Mouse (Mus musculus) liver, postnatal 0 days (tissue): ENCODE measurements around the gene Taf3. TPM values are rescaled to one million over a fixed set of nuclear protein-coding genes. Genes with fewer than 3 reads are reported as not detected.

ENCODE experiments used
- ATAC-seq: fragments of 200-750 bp; cut with Nextera tagmentation; 2 replicates; pipeline ENCODE4 v1.8.0; 2017; ENCODE audit warnings: mild to moderate bottlenecking, moderate library complexity
- DNase-seq: peaks from one replicate; pipeline ENCODE4 v3.0.0-alpha.2; 2016
- H3K27ac ChIP-seq: fragments of 300-500 bp; sonication (generic); 2 replicates; pipeline ENCODE4 v1.5.1; 2014; ENCODE audit warnings: antibody characterized with exemption, moderate library complexity, mild to moderate bottlenecking, low read depth
- H3K27me3 ChIP-seq: fragments of 300-500 bp; sonication (generic); 2 replicates; pipeline ENCODE4 v1.6.1; 2014; ENCODE audit warnings: low read length, control low read depth, mixed read lengths; ENCODE audit not compliant: insufficient read depth
- H3K36me3 ChIP-seq: fragments of 300-500 bp; sonication (generic); replicated peaks from 2 replicates; pipeline ENCODE4 v1.6.1; 2014; ENCODE audit warnings: mild to moderate bottlenecking, control low read depth, low read length, moderate library complexity, mixed read lengths; ENCODE audit not compliant: insufficient read depth
- H3K4me1 ChIP-seq: fragments of 300-500 bp; sonication (generic); 2 replicates; pipeline ENCODE4 v1.6.1; 2014; ENCODE audit warnings: antibody characterized with exemption, mild to moderate bottlenecking, control low read depth; ENCODE audit not compliant: insufficient read depth
- H3K4me2 ChIP-seq: fragments of 300-500 bp; sonication (generic); 2 replicates; pipeline ENCODE4 v1.6.1; 2014; ENCODE audit warnings: low read depth, mild to moderate bottlenecking, low read length, moderate library complexity, mixed read lengths
- H3K4me3 ChIP-seq: fragments of 300-500 bp; sonication (generic); 2 replicates; pipeline ENCODE4 v1.5.1; 2014; ENCODE audit warnings: low read depth, low read length
- H3K9ac ChIP-seq: fragments of 300-500 bp; sonication (generic); replicated peaks from 2 replicates; pipeline ENCODE4 v1.6.1; 2014; ENCODE audit warnings: mild to moderate bottlenecking, moderate library complexity
- H3K9me3 ChIP-seq: fragments of 300-500 bp; sonication (generic); 2 replicates; pipeline ENCODE4 v1.6.1; 2016; ENCODE audit warnings: mild to moderate bottlenecking, control low read depth, low read length, mixed read lengths
- CTCF ChIP-seq: sonication (generic); IDR thresholded peaks from 2 replicates; pipeline ENCODE4 v1.5.1; 2016; ENCODE audit warnings: antibody characterized with exemption, low read depth
- EP300 ChIP-seq: IDR thresholded peaks from 2 replicates; pipeline ENCODE4 v1.6.1; 2016; ENCODE audit warnings: antibody characterized with exemption, low read depth, mild to moderate bottlenecking
- WGBS: fragments of 180-500 bp; shearing (Covaris S2); extraction: QIAGEN DNeasy Blood & Tissue Kit; methylation state at CpG from one replicate; pipeline ENCODE4 v1.1.7; 2014; ENCODE audit not compliant: insufficient replicate concordance; 5-methylcytosine and 5-hydroxymethylcytosine counted together
- polyA plus RNA-seq: library from polyadenylated mRNA; unstranded; fragments of >200 nt; fragmentation: Nextera tagmentation; extraction: Ambion mirVana; gene quantifications from 2 replicates; pipeline ENCODE4 v1.2.1, GENCODE M21; 2015

Gene Taf3
- polyA plus RNA-seq, 1 experiment from 2014 or later, result 5.7 TPM

- H3K9me3 ChIP-seq, result no peaks in the 10 kb centered on the region
- DNase-seq, result no peak
- H3K4me1 ChIP-seq, result 0 out of 2 replicates have a peak, but pooled peaks cover 4% of the 10 kb centered on the region
- TF ChIP-seq EP300 (no peak), CTCF (no peak)
- WGBS, result 63% methylated on average over 4 of the region's 4 CpGs
- H3K4me3 ChIP-seq, result no peak overlapping the region
- H3K27ac ChIP-seq, result no peak overlapping the region
- ATAC-seq, result no peak
- H3K4me2 ChIP-seq, result no peak overlapping the region
- H3K27me3 ChIP-seq, result no peaks in the 10 kb centered on the region
- no peak overlapping the region for H3K9ac ChIP-seq
- no peaks in the 10 kb centered on the region for H3K36me3 ChIP-seq
Measured at GRCm38 (mm10) chr2:9990690-9991229, 57.6 kb downstream of the Taf3 start.

DNA sequence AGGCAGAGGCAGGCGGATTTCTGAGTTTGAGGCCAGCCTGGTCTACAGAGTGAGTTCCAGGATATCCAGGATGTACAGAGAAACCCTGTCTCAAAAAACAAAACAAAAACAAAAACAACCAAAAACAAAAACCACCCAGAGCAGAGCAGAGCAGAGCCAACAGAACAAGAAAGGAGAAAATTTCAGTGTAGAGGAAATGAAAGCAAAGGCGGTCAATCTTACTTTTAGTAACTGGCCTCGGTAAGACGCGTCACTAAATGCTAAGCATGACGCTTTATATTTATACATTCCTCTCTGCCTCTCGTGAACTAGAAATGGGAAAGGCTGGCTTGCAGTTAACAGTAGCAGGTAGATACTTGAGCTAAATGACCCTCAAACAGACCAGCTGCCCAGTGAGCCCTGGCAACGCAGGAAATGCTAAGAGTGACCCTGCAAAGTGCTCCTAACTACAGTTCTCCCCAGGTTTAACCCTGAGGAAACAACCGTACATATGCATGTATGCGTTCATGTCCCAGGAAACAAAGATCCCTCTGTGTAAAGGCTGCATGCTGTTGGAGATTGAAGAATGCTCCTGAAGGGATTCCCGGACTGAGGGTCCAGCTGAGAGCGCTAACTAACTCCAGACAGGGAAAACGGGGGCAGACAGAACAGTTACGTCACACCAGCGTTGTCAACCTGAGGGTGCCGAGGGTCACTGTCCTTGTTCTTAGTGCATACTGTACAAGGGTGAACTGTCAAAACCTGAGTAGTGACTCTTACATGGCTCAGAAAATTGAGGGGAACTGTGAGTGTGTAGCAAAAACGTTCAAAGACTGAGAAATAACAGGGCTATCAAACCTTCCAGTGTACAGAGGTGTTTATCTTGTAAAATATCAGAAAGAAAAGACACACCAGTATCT is 58.5 kb downstream of the Taf3 start:
- Histone ChIP-seq H3K4me2 (no peak overlapping the region), H3K4me1 (0 out of 2 replicates have a peak, but pooled peaks cover 5% of the 10 kb centered on the region), H3K36me3 (no peaks in the 10 kb centered on the region), H3K9ac (no peak overlapping the region), H3K27ac (0 out of 2 replicates have a peak overlapping the region, but pooled peaks have one; percentile 8), H3K4me3 (no peak overlapping the region), H3K27me3 (no peaks in the 10 kb centered on the region), H3K9me3 (no peaks in the 10 kb centered on the region)
- WGBS, result 66% methylated on average over 17 of the region's 17 CpGs
- ATAC-seq (peak; percentile 66), DNase-seq (no peak)
- TF ChIP-seq EP300 (no peak), CTCF (no peak)

DNA sequence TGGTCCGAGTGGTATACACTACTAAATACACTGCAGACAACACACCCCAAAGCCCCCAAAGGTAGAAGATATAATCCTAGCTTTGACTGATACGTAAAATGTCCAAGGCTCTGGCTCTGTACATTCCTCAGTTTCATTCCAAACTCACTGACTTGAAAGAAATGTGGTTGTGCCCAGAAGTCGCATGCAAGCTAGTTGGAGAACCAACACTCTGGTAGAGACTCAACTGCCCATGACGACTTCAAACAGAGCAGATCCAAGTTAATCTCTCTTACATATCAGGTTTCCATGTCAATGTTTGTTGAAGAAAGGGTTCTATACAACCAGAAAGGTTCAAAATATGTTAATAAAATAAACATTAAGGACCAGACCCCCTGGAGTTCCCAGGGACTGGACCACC is 60.1 kb downstream of the Taf3 start:
- no peak overlapping the region for H3K27ac ChIP-seq
- no peak overlapping the region for H3K4me2 ChIP-seq
- ATAC-seq, result no peak
- 86% methylated on average over 4 of the region's 4 CpGs for WGBS
- H3K4me3 ChIP-seq, result no peak overlapping the region
- no peaks in the 10 kb centered on the region for H3K36me3 ChIP-seq
- TF ChIP-seq EP300 (no peak), CTCF (no peak)
- DNase-seq, result no peak
- H3K27me3 ChIP-seq, result no peaks in the 10 kb centered on the region
- H3K9ac ChIP-seq, result no peak overlapping the region
- peaks cover 5% of the 10 kb centered on the region; the same call in 1 of the 2 replicates for H3K4me1 ChIP-seq
- no peaks in the 10 kb centered on the region for H3K9me3 ChIP-seq

GRCm38 (mm10) chr2:9985979-9986447 is 62.4 kb downstream of the Taf3 start:
- Histone ChIP-seq H3K27ac (peak overlapping the region; percentile 22; the same call in 1 of the 2 replicates), H3K4me1 (peaks cover 5% of the 10 kb centered on the region; the same call in 1 of the 2 replicates), H3K27me3 (no peaks in the 10 kb centered on the region), H3K36me3 (no peaks in the 10 kb centered on the region), H3K4me2 (no peak overlapping the region; the same call in 1 of the 2 replicates), H3K4me3 (no peak overlapping the region), H3K9ac (no peak overlapping the region), H3K9me3 (no peaks in the 10 kb centered on the region)
- ATAC-seq (peak; percentile 75), DNase-seq (no peak)
- TF ChIP-seq CTCF (no peak), EP300 (no peak)
- 21% methylated on average over 6 of the region's 6 CpGs for WGBS

DNA sequence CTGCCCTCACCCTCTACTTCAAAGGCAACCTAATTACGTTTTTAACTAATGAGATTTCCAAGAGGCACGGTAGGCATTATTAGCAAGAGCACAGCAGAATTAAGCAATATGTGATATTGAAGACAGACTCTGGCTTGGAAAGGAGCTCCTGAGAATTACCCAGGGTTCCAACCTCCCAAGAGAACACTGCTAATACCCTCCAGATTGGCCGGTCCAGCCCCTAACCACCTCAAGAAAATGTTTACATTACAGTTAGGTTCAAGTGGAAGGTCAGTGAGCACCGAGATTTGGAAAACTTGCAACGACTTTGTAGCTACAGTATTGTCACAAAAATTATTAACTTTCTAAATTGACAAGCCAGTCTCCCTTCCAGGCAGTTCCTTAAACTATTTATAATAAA is 66.0 kb downstream of the Taf3 start:
- H3K36me3 ChIP-seq, result no peaks in the 10 kb centered on the region
- H3K9ac ChIP-seq, result no peak overlapping the region
- no peak overlapping the region for H3K4me2 ChIP-seq
- TF ChIP-seq EP300 (no peak), CTCF (no peak)
- 48% methylated on average over 5 of the region's 5 CpGs for WGBS
- no peak overlapping the region for H3K4me3 ChIP-seq
- no peak for ATAC-seq
- H3K9me3 ChIP-seq, result no peaks in the 10 kb centered on the region
- peaks cover 5% of the 10 kb centered on the region; the same call in 1 of the 2 replicates for H3K4me1 ChIP-seq
- no peaks in the 10 kb centered on the region for H3K27me3 ChIP-seq
- no peak for DNase-seq
- no peak overlapping the region for H3K27ac ChIP-seq

- no peaks in the 10 kb centered on the region for H3K36me3 ChIP-seq
- ATAC-seq, result peak; percentile 84
Measured at GRCm38 (mm10) chr2:9971927-9972326, 76.5 kb downstream of the Taf3 start.

More at GRCm38 (mm10) chr2:9971927-9972326, 76.5 kb downstream of the Taf3 start:
- no peaks in the 10 kb centered on the region for H3K27me3 ChIP-seq
- H3K27ac ChIP-seq, result no peak overlapping the region
- TF ChIP-seq EP300 (no peak), CTCF (no peak)
- no peak overlapping the region; the same call in 1 of the 2 replicates for H3K4me2 ChIP-seq
- peaks cover 20% of the 10 kb centered on the region; the same call in 1 of the 2 replicates for H3K4me1 ChIP-seq
- H3K9me3 ChIP-seq, result no peaks in the 10 kb centered on the region
- H3K9ac ChIP-seq, result no peak overlapping the region
- WGBS, result 32% methylated on average over 3 of the region's 3 CpGs
- H3K4me3 ChIP-seq, result no peak overlapping the region
- no peak for DNase-seq
